Mouse (Mus musculus): Measurements from ENCODE around the gene Gm10662. TPM values are rescaled to one million over a fixed set of nuclear protein-coding genes. Genes with fewer than 3 reads are reported as not detected.
"Not testable (repeated sequence)": the region's sequence is repeated elsewhere in the genome, so short reads cannot be mapped to it uniquely, and the experiment has no call there.

The Gm10662 gene
- polyA plus RNA-seq (2012) = not detected in 2 replicates

DNA sequence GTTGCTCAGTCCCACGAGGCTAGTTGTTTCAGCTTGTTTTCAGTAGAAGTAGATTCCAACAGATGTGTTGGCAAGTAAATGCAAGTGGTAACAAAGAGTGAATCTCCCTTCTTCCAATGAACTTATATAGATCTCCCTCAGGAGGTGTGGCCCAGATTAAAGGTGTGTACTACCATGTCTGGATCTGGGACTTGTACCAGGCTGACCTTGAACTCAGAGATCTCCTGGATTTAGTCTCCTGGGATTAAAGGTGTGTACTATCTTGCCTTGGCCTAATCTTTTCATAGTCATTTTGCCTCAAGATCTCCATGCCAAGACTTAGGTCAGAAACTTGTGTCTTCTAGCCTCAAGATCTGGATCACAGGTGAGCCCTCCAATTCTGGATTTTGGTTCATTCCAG lies at the start of gene Gm10662:
TSS of gene Gm10662 (minus strand) at position 101 of the 400 bp plus-strand sequence.
- TF ChIP-seq GATA1 (IDR thresholded peaks at IDR 0.05; ENCODE audit: low read length) = not testable (repeated sequence)

Other genes starting within 250 kb of the Gm10662 start
- not detected in 2 replicates for gene Gm4214, start 159.8 kb downstream of the Gm10662 start, polyA plus RNA-seq (2012)
- gene Gm4216, start 124.6 kb downstream of the Gm10662 start, polyA plus RNA-seq (2012) = not detected in 2 replicates
- gene Vmn1r163, start 88.9 kb downstream of the Gm10662 start, polyA plus RNA-seq (2012) = not detected in 2 replicates
- gene Gm8720, start 77.0 kb downstream of the Gm10662 start, polyA plus RNA-seq (2012) = not detected in 2 replicates
- not detected in 2 replicates for gene Vmn1r165, start 72.9 kb upstream of the Gm10662 start, polyA plus RNA-seq (2012)
- gene Vmn1r166, start 107.2 kb upstream of the Gm10662 start, polyA plus RNA-seq (2012) = not detected in 2 replicates
- not detected in 2 replicates for gene Gm6902, start 134.4 kb upstream of the Gm10662 start, polyA plus RNA-seq (2012)
- not detected in 2 replicates for gene Nlrp4e, start 156.7 kb upstream of the Gm10662 start, polyA plus RNA-seq (2012)
- not detected in 2 replicates for gene Nlrp5, start 241.4 kb upstream of the Gm10662 start, polyA plus RNA-seq (2012)

Measured in G1E-ER4 (cell line).